Mouse (Mus musculus) heart, adult 18-20 months (tissue): ENCODE data around the gene Efna5. TPM values are rescaled to one million over a fixed set of nuclear protein-coding genes. Genes with fewer than 3 reads are reported as not detected.

Experiments used
- DNase-seq, 2 experiments: peaks; one replicate each; pipeline ENCODE4 v3.0.0; 2021 to 2022; ENCODE audit warnings: mixed read lengths in 1 of 2
- total RNA-seq, 2 experiments: library from RNA; stranded (reverse); gene quantifications; 2 replicates each; pipeline ENCODE4 v1.2.3; 2021

Efna5 gene
- total RNA-seq, 2 experiments from 2014 or later, result 14.0 to 19.6 TPM

DNA sequence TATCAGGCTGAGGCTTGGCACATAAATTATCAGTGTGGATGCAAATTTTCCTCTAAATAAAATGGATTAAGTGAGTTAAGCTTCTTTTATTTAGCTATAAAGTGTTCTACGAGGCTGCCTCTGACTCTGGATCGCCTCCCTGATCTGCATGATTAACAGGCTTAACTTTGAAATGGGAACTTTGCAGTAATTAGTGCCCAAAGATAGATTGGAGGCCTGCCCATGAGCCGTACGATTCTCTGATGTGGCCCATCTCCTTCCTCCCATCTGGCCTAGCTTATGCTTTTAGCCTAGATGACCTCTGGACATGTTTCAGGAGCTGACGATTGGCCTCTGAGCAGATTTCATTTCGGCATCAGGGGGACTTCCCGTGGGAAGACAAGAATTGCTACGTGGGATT is 273.0 kb downstream of the Efna5 start:
- DNase-seq, result no peak

DNA sequence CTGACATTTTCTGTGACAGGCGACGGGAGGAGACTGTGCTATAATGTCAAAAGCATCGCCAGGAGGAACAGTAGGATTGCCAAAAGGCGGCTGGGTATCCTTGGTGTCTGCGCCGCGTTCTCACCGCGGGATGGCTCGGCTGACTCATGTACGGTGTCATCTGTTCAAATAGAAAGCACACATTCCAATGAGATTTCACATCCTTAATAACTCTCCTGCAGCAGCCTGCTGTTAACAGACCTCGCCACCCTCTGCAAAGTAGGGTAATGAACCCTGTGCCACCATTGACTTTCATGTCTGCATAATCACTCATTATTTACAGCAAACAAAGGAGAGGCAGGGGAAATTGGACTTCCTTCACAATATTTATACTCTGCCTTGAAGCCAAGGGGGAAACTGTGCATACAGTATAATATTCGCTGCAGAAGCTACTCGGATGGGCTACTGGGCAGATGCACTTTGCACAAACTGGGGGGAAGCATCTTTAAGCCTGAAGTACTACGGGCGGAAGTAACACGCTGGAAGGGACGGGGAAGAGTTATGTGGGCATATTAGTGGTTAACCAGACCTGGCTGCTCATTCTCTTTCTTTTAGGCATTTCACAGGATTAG is 273.7 kb downstream of the Efna5 start:
- DNase-seq, result no peak

DNA sequence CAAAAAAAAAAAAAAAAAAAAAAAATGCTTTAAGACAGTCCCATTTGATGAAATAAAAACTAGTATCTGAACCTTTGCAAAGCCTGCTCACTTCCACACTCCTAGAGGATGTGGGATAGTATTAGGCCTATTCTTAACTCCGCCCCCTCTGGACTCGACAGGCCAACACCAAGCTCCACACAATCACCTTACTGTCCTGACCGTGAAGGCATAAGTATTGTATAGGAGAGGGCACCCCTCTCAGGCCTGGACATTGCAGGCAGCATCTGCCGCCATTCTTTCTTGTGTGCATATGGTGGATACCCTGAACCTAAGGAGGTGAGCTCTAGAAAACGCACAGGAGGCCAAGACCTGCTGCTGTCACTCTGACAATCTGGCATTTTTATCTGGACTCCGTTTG is 274.4 kb downstream of the Efna5 start:
- DNase-seq, result no peak

DNA sequence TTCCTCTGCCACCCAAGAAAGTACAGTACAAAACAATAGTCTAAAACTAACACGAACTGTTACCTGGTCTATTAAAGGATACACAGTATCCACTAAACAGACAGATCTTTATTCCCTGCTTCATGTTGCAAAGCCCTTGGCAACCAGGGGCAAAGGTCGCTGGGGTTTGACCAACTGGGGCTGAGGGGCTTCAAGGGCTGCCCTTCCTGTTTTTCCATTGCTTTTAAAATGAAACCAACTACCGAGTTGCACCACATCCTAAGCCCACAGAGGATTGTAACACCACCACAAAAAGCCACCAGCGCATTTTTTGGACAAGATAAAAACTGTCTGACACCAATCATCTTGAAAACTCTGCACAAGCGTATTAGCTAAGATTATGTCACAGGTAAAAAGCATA is 276.8 kb downstream of the Efna5 start:
- no peak for DNase-seq

DNA sequence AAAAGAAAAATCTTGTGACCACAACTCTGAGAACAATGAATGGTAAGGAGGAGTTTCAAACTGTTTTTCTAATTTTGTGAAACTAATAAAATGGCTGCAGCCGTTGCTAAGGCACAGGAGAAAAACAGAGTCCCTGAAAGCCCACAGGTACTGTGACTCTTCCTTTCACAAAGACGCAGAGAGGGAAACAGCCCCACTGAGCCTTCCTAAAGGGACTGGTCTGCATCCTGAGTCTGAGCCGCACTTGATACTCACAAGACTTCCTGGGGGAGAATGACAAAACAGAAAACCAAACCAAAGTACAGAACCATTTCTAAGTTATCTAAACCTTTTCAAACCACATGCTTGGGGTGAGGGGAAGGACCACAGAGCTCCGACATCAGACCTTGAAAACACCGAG is 277.5 kb downstream of the Efna5 start:
- no peak for DNase-seq

DNA sequence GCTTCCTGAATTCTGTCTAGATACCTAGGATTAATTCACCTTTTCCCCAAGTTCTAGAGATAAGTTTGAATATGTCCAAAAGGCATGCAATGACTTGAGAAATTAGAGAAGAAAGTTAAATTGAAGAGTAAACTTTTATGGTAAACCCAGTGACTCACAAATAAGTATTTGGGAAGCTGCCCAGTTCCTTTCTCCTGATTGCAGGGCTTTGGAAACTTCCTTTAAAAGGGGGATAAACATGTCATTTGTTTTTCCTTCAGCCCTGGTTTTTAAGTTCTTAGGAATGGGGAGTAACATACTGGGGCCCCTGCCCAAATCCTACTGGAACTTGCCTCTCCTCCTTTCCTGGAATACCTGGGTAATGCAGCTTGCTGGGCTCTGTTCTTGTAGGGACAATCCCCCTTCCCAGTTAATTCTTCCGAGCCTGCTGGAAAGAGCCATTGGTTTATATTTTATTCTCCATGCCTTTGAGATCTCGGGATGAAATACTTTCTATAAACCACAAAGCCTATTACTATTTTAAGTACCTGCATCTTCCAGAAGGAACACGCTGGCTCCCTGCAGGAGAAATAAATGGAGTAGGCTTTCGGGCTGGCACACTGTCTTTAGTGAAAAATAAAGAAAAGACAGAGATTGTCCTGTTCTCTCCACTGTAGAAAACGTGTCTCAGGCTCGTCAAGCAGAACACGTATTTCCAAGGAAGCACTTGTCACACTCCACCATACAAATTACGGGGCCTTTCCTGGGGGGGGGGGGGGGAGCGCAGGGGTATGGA is 282.2 kb downstream of the Efna5 start:
- DNase-seq, result no peak

DNA sequence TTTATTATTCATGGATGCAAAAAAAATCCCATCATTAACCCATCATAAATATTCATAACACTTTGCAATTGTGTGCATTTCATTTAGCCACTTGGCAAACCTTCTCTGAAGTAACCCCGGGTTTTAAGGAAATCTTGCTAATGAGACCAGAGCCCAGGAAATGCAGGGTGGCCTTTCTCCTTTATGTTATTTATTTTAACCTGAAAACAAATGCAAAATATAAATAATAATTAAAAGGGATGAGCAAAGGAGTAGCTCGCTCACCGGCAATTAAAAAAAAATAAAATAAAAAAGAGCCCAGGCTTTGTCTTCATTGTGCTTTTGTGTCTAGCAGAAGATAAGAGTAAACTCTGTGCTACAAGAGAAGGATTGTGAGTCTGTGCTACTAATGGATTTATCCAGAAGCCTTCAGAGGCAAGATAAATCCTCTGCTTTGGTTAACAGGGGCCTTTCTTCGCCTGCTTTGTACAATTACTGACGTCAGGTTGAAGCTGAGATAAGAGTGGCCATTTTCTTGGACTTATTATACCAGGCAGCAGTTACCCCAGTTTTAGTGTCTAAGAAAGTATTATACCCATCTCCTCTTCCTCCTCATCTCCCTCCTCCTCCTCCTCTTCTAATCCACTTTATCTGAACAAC is 288.6 kb downstream of the Efna5 start:
- DNase-seq, result no peak

DNA sequence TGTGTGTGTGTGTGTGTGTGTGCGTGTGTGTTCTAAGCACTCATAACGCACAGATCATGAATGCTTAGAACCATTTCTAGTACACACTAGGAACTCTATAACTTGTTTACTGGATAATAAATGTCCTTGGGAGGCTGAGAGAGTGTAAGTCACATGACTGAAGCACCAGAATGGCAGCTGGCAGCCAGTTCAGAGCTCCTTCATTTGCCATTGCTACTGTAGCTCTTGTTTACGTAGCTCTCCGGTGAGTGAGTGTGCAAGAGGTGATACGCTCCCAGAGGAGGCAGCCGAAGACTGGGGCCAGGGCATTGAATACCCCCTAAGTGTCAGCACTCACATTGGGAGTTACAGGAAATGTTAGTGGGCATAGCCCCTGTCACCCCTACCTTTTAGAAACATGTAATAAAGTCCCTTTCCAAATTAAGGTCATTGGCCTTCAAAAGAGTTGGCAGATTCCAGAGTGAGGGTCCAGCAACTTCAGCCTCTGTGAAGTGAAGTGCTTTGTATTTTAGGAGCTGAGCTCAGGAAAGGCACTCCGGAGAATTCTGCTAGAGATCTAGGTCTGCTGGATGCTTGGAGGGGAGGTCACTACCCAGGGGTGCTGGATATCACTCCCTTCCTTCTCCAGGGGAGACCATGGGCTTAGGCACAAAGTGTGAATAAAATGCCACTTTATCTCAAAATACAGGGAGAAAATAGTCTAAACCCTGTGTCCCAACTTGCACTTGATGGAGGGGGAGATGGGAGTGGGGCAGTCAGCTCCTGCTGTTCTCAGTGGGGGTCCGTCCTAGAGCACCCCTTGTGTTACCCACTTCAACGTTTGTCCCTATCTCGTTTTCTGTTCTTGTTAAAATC is 289.3 kb downstream of the Efna5 start:
- DNase-seq, result no peak

DNA sequence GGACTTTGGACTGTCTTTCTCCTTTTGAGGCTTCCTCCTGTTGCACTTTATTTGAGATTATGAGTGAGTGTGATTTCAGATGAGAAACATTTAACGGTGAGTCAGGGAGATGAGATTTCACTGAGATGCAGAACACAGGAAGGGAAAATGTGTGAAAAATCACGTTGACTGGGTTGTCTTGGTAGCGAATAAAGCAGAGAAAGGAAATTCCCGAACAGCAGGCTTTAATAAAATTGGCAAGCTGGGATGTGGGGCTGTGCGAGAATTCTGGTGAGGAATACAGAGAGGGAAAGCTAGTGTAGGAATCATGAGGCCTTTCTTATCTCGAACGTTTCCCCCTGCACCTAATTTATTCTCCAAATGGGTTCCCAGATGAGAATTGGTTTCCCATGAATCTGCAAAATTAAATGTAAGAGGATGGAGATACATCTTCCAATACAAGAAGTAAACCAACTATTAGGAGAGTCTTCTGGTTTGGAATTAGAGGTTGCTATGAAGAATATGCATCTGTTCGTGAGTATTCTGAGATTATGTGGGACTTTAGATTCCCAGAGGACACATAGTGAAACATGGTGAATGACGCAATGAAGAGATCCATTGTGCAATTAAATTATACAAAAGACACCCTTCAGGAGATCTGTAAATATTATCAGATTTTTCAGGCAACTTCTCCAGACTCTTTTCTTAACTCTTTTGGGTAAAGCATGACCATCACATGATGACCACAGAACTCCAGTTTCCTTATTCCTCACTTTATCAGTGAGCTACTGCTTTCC is 290.2 kb downstream of the Efna5 start:
- DNase-seq, result no peak

DNA sequence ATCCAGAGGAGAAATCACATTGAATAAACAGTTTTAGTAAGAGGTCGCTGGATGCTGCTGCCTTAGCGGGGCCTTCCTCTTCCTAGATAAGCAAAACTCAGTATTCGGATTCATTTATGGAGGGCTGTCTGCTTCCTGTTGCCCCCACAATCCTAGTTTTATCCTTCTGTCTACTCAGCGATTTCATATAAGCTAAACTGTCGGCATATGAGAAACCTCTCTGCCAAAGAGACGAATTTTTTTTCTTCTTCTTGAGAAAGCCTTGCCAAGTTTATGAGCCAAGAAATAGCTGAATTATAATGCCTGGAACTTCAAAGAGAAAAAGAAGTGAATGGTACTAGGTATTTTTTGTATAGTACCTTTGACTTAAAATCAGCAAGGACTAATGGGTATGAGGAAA is 301.0 kb downstream of the Efna5 start:
- no peak for DNase-seq

DNA sequence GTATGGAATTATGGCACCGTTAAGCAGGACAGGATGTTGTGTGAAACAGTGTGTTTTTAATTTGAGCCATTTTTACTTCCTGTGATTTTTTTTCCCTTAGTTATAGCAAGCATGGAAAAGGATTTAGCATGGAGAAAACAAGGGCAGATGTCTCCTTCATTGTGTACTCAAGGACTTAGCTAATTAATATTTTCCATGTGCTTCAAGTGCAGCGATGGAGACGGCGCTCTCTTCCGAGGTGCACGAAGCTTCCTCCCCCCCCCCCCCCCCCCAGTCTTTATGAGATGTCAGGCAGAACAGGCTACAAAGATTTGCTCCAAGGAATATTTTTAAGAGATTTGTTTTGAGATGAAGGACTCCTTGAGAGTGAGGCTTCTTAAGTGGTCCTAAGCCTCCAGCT is 301.5 kb downstream of the Efna5 start:
- DNase-seq, result no peak

DNA sequence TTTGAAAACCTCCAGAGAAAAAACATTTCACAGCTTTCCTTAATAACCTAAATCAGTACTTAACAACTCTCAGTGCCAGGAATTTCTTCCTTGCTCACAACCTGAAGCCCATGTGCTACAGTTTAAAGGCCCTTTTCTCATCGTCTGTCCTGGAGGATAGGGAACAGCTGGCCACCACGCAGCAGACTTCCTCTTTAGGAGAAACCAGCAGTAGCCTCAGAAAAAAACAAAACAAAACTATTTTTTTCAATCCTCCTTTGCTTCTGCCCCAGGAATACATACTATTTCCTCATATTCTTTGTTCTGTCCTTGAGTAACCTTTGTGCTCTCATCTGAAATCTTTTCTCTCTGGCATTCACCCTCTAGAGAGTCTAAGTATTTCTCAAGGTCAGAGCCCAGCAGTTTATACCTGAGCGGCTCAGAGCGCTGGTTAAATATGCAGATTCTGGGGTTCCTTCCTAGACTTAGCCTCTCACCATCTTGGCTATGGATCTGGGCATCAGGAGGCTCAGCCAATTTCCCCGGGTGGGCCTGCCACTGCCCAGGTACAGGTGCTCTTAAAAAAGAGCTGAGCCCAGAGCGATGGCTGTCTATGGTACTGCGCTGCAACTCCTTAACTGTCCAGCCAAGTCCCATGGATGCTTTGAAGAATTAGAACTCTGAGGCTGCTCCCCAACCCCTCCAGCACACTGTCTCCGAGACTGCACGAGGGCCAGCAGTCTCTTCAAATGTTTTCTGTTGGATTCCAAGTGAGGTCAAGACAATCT is 306.4 kb downstream of the Efna5 start:
- DNase-seq, result no peak

DNA sequence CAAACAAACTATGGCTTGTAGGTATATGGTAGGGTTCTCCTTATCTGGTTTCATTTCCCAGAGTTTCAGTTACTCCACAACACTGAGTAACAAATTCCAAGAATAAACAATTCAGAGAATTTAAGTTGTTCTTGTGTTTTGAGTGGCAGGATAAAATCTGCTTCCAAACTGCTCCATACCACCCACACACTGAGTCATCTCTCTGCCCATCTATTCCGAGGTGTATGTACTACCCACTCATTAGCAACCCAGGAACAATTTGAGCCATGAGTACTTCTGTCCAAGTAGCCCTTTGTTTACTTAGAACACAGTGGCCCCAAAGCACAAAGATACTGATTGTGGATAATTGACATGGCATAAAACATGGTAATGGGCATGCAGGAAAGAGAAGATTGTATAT is 311.0 kb downstream of the Efna5 start:
- DNase-seq, result no peak

DNA sequence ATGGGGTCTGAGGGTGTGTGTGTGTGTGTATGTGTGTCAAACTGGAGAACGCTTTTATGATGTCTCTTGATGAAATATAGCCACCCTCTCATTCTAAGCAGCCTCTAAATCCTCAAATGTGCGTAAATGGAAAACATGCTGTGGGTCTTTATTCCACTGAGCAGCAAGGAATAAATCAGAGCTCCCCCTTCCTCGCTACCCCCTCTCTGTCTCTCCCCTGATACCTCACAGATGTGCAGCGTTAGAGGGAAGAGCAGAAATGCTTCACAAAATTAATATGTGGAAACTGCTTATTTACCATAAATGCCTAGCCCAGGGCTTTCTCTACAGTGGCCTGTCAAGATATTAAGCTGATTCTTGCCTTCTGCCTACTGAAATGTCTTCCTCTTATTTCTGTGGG is 313.1 kb downstream of the Efna5 start:
- DNase-seq, result no peak

DNA sequence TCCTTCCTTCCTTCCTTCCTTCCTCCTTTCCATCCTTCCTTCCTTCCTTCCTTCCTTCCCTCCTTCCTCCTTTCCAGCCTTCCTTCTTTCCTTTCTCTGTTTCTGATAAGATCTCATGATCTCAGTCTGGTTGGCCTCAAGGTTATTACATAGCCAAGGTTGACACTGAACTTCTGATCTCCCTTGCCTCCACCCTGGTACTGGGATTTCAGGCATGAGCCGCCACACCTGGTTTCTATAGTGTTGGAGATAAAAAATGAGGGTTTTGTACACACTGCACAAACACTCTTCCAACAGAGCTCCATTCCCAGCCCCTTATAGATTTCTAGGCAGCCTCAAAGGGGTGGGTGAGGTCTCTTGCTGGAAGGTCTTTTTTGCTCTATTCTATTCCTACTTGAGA is 315.5 kb downstream of the Efna5 start:
- DNase-seq, result no peak

DNA sequence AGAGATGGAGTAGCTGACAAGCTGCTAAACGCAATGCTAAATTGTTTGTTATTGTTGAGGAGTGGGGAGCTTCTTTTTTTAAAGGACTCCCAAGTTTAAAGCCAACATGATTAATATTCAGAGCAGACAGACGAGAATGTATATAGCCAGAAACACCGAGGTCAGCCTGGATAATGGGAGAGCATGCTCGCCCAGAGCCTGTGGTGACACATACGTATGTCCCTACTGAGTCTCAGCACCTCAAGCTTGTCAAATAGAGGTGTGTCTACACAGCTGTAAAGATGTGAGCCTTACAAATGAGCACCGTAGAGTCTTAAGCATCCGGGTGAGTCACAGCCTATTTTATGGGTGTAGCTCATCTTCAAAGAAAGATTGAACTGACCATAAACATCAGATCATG is 318.7 kb downstream of the Efna5 start:
- no peak for DNase-seq

DNA sequence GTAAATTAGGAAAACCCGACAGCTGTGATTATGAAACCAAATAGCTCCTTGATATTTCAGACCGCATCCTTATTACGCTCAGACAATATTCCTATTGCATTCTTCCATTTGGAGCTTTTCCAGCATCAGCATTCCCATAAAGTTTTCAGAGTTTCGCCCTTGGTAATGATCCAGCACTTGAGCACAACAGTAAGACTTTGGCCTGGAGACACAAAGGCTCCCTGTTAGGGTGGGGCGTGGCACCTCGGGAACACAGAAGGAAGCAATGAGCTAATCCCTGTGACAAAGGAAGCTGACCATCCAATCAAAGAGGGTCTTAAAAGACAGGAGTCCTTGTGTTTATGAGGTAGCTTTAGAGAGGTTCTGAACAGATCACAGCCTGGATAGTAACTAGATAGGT is 323.9 kb downstream of the Efna5 start:
- DNase-seq, result peak; percentile 23 to 32
